Mouse (Mus musculus) kidney, postnatal 36 days (tissue): ENCODE results near the gene Htatip2.
A peak's percentile ranks its signal among the peaks of the same experiment; 100 is the strongest.

Experiments used
- DNase-seq, 2 experiments: peaks; one replicate each; pipeline ENCODE4 v3.0.0; 2021 to 2022; ENCODE audit warnings: mixed read lengths in 2 of 2

Htatip2 gene

GRCm38 (mm10) chr7:49786618-49787382, 27.9 kb downstream of the Htatip2 start:
- DNase-seq: peak; percentile 44 to 86

GRCm38 (mm10) chr7:49787383-49787645, 28.4 kb downstream of the Htatip2 start:
- no peak for DNase-seq

DNA sequence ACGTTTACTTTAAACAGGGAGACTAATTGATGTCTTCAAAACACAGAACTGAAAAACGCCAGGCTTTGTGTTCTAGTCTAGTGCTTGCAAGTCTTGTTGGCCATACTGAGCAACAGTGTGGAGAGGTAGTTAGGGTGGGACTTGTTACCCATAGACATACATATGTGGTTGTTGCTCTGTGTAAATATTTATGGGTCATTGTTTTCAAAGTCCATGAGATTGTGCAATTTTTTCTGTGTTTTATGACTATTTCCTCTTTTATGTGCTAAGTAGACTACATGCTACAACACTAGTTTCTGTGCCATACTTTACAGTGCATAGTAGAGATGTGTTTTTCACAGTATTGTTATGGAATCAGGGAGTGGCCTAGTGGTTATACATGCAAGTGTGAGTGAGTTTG, 35.4 kb downstream of the Htatip2 start:
- DNase-seq: no peak

DNA sequence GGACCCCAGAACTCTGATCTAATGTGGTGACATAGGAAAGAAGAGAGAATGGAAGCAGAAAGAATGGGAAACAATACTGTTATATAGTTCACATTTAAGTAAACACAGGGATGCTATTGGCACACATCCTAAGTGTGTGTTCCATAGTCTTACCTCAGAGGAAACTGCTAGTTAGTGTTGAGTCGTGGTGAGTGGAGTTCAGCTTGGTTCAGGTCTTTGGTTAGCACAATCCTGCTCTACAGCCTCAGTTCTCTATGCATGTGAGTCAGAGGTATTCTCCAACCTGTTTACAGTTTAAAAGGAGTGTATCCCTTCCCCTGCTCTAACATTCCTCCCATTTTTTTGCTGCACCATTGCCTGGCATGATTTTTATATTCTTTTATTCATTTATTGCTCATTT, 38.3 kb downstream of the Htatip2 start:
- DNase-seq: no peak

- DNase-seq: no peak
Measured at GRCm38 (mm10) chr7:49803511-49803910, 44.6 kb downstream of the Htatip2 start.

DNA sequence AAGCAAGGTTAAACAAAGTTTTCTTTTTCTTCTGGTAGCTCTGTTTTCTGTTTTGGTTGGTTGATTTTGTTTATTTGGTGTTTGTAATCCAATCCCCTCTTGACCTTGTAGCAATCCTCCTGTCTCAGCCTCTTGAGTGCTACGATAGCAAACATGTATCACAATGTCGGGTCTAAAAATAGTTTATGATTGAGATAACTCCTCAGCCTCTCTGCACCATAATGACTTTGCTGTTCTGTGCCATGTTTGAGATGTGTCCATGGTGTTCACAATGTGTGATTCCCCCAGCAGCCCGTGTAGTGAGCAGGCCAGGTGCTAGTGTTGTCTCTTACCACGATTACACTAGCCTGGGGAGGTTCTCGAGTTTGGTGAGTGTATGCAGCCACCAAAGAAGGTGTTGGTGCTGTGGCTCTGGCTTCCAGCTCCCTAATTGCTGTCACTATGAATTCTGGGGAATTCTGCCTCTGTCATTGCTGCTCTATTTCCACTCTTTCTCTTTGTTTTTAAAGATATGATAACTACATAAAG, 45.8 kb downstream of the Htatip2 start:
- DNase-seq: no peak

DNA sequence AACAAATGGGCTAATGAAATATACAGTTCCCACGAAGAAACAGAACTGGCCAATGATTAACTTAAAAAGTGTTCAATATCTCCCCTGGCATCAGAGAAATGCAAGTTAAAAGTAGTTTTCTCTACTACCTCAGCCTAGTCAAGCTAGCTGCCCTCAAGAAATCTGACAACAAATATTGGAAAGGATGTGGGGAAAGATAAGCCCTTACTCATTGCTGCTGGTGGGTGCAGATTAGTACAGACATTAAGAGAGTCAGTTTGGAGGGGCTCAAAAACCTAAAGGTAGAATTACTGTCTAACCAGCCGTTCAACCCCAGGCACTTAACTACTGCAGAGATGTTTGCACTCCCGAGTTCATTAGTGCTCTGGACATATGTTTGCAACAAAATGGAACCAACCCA, 46.7 kb downstream of the Htatip2 start:
- no peak for DNase-seq

DNA sequence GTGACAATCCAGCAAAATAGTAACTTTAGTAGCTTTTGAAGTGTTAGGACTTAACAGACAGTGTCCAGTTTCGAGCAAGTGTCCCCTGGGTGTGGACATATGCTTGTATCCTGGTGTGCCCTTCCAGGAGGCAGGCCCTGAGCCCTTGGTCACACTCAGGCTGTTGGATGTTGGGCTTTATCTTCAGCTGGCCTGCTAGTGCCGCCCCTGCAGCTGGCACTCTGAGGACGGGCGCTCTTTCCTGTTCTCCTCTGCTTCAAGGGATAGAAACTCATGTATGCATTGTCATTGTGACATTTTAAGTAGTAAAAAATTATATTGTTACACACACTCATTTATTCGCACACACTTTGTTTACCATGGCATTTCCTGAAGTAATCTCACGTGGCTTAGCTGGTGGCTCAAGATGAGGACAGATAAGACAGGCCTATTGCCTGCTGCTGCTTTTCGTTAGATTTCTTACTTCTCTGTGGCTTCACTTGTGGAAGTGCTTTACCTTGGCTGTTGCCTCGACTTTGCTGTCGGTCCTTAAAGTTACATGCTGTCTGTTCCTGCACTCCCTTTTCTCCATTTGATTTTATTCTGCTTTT, 48.3 kb downstream of the Htatip2 start:
- no peak for DNase-seq

- DNase-seq: no peak
Measured at GRCm38 (mm10) chr7:49807846-49808622, 49.1 kb downstream of the Htatip2 start.

- DNase-seq: no peak
Measured at GRCm38 (mm10) chr7:49809100-49809499, 50.2 kb downstream of the Htatip2 start.

DNA sequence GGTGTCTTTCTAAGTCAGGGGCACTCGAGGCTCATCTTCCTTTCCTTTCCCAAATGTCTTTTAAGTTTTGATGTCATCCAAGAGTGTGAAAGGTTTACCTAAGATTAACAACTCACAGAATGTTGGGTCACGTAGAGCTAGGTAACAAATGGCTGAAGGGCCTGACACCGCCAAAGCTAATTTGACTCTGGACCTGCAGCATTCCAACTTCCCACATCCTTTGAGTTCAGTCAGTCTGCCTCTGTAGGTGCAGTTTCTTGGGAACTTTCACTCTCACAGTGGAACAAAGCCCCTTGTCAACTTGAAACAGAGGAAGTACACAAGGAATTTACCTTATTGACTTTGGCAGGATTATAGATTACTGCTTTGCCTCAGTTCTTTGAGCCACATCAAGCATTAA, 50.6 kb downstream of the Htatip2 start:
- DNase-seq: no peak

- DNase-seq: peak in 1 of 2 experiments; percentile 28
Measured at GRCm38 (mm10) chr7:49811346-49811745, 52.4 kb downstream of the Htatip2 start.

- DNase-seq: no peak
Measured at GRCm38 (mm10) chr7:49819393-49819792, 60.5 kb downstream of the Htatip2 start.

GRCm38 (mm10) chr7:49821370-49821769, 62.5 kb downstream of the Htatip2 start:
- DNase-seq: no peak

DNA sequence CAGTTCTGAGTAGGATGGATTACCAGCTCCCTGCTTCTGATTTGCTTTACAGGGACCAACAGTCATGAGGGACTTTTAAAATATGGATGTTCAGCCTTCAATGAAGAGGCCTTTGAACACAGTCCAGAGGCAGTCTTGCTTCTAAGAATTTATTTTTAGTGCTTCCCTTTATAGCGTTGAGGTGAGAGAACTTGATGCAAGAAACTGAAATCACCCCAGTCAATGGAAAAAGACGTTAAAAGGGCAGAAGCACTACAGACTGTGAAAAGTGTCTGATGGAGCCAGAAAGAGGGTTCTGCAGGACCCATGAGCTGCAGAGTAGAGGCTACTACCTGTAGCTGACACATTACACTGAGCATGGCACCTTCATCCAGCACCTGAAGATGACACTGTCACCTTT, 63.1 kb downstream of the Htatip2 start:
- DNase-seq: no peak
